Mouse (Mus musculus): ENCODE results near the gene Inpp5e.

Gene Inpp5e

GRCm38 (mm10) chr2:26408515-26409356 is at the start of gene Inpp5e:
TSS of gene Inpp5e (minus strand) at chr2:26409203.
- peak; percentile 96 to 98 for DNase-seq (ENCODE audit: low spot score in 2 of 2)

- DNase-seq (ENCODE audit: low spot score in 2 of 2): no peak
Measured at GRCm38 (mm10) chr2:26458402-26459124, 49.6 kb upstream of the Inpp5e start.

- peak; percentile 76 to 82 for DNase-seq (ENCODE audit: low spot score in 2 of 2)
Measured at GRCm38 (mm10) chr2:26449121-26450060, 40.4 kb upstream of the Inpp5e start.

- DNase-seq (ENCODE audit: low spot score in 2 of 2): no peak
Measured at GRCm38 (mm10) chr2:26447451-26447850, 38.4 kb upstream of the Inpp5e start.

DNA sequence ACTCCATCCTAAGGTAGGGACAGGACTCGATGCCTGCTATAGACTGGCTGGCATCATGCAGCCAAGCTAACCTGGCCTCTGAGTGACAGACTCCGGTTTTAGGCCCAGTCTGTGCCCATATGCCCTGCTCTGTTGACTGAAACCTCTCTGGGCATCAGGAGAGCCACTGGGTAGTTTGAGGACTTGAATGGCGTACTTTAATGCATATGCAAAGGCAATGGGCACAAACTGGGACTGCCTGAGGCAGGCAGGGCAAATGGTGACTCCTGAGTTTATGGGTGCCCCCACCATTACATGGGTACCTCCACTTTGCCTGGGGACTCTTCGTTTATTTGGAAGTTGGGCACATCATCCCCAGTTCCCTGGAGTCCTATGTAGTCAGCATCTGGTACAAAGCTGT is 37.7 kb upstream of the Inpp5e start:
- no peak for DNase-seq (ENCODE audit: low spot score in 2 of 2)

GRCm38 (mm10) chr2:26445666-26446445 is 36.9 kb upstream of the Inpp5e start:
- DNase-seq (ENCODE audit: low spot score in 2 of 2): peak; percentile 89 to 93

- DNase-seq (ENCODE audit: low spot score in 2 of 2): peak; percentile 95 to 99
Measured at GRCm38 (mm10) chr2:26444946-26445665, 36.1 kb upstream of the Inpp5e start, which contains the start of gene Sec16a. TSS of gene Sec16a (minus strand) at chr2:26445216.

DNA sequence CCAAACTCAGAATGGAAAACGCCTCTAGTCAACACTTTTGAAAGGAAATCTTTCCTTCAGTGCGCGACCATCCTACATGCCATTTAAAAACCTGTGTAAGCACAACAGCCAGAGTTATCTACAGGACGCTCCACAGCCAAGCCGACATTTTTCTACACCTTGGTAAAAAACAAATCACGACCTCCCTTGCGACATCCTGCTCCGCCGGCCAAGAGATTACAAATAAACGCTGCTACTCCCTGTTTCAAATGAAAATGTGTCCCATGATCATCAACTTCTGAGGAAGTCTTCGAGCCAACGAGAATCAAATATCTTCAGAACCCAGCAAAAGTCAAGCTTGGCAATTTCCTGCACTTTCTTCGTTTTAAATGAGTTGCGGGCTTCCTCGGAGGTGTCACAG is 35.4 kb upstream of the Inpp5e start:
- no peak for DNase-seq (ENCODE audit: low spot score in 2 of 2)

DNA sequence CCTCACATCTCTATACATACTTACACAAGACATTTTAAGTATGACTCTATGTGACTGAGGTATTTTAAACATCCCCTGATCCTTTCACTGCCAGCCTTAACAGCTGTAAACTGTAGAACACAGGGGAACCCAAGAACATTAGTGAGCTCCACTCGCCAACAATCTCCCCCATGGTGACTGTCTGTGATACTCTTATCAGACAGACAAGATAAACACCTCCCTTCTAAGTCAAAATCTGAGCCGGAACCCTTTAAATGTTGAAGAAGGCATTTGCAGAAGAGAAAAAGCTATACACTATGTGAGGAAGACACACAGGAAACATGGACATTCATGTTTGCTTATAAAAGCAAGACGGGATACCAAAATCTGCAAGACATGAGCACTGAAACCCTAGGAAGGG is 34.9 kb upstream of the Inpp5e start:
- DNase-seq (ENCODE audit: low spot score in 2 of 2): no peak

DNA sequence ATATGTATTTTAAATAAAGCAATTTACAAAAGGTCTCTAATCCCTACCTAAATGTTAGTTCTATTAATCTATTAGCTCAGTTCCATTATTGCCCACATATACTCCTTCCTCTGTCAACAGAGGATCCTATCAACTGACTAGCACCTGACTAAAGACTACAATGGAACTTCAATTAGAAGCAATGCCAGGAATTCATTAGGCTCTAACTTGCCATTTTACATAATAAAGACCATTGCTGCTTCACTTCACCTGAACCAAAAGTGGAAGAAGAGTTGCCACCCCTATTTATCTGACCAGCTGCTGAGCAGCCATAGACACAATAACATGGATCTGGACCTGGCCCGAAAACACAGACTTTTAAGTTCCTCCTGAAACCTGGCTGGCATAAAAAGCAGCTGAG is 33.8 kb upstream of the Inpp5e start:
- DNase-seq (ENCODE audit: low spot score in 2 of 2): no peak

DNA sequence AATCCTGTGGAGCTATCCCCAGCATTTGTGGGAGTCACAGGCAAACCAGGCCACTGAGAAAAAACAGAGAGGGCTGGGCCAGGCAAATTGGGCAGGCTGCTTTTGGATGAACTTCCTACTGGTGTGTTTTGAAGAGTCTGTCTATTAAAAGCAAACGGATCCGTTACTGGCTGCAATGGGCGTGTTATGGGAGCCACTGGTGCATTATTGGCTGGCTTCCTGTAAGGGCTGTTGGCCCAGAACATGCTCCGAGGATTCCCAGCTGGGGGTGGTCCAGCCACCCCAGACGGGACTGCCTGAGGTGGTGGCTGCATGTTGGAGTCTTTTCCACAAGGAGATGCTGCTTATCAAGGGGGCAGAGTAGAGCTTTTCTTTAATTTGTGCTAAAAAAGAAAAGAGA is 32.7 kb upstream of the Inpp5e start:
- no peak for DNase-seq (ENCODE audit: low spot score in 2 of 2)

- DNase-seq (ENCODE audit: low spot score in 2 of 2): no peak
Measured at GRCm38 (mm10) chr2:26441261-26441660, 32.3 kb upstream of the Inpp5e start.

GRCm38 (mm10) chr2:26439671-26440070 is 30.7 kb upstream of the Inpp5e start:
- no peak for DNase-seq (ENCODE audit: low spot score in 2 of 2)

GRCm38 (mm10) chr2:26438373-26438772 is 29.4 kb upstream of the Inpp5e start:
- DNase-seq (ENCODE audit: low spot score in 2 of 2): no peak

DNA sequence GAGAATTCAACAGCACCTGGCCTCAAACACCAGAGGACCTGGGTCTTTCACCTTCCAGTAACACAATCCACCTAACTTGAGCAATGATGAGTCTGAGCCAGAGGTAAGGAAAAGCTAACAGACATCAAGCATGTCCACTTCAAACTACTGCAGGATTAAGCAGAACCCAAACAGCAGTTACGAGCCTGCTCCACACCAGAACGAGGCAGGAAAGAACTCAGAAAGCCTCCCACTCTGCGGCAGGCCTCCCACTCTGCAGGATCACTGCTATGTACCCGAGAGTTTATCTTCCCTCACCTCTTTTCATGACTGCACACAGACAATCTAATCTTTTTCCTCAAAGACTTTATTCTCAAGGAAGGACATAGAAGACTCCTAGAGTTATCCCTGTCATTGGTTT is 28.2 kb upstream of the Inpp5e start:
- no peak for DNase-seq (ENCODE audit: low spot score in 2 of 2)

DNA sequence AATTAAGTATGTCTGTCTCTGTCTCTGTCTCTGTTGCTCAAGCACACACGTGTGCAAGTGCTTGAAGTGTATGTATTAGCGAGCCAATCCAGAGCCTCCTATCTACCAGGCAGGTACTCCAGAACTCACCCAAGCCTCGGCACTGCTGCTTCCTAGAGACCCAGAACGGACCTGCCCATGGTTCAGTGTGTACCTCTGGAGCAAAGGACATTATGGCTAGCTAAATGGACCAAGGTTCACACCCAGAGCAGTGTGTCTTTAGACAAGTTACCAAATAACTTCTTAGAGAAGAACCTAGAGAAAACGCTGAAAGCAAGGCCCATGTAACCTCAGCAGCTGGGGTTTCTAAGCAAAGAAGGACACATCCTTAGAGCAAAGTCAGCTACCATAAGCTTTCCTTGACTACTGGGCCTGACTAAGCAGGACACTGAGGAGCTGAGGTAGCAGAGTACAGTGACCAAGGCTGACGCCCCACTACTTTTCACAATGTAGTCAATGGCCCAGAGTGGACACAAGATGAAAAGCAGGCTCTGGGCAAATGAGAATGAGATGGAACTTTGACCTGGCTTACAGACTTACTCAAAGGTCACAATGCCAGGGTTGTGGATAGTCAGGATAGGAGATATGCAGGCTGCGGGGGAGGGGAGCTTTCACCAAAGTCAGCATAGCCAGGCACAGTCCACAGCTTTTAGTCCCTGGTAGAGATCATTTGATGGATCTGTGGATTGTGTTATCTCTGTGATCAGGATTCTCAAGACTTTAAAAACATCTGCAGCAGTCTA is 26.0 kb upstream of the Inpp5e start:
- DNase-seq (ENCODE audit: low spot score in 2 of 2): no peak

GRCm38 (mm10) chr2:26429851-26430250 is 20.8 kb upstream of the Inpp5e start:
- no peak for DNase-seq (ENCODE audit: low spot score in 2 of 2)

DNA sequence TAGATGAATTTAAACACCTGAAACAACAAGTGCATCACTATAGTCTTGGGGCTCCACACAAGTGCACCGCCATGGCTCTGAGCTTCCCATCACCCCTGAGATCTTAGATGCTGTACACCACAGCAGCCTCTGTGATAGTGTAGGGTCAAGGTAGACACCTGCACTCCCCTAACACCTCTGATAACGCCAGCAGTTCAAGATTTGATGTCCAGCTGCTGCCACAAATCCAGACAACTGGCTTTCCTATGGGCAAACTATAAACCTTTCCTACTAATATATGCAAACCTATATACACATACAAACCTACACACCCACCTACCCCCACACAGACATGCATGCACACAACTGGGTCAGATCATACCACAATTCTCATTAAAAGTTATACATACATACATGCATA is 15.5 kb upstream of the Inpp5e start:
- no peak for DNase-seq (ENCODE audit: low spot score in 2 of 2)

DNA sequence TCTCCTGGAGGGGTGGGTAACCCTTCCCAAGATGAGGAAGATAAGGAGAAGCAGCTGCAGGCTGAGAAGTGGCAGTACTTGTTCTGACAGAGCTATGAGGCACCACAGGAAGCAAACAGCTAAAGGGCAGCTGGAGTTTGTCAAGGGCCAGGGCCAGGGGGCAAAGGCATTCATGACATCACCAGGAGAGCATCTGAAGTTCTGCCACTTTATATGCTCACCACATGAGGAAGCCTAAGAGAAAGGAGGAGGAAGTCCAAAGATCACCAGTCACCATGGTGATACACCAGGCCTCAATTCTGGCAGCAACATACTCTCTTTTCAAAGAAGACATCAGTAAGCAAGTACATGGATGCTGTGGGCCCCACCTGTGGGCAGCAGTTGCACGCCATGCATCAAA is 14.1 kb upstream of the Inpp5e start:
- no peak for DNase-seq (ENCODE audit: low spot score in 2 of 2)

GRCm38 (mm10) chr2:26421969-26422368 is 13.0 kb upstream of the Inpp5e start:
- no peak for DNase-seq (ENCODE audit: low spot score in 2 of 2)
